7 mouse cellular contexts compared by ENCODE assay signal in genomic region chr4:155991908-155992230, GRCm38 (mm10). TPM values are rescaled to one million over a fixed set of nuclear protein-coding genes. Genes with fewer than 3 reads are reported as not detected.
DNase-seq lines count a peak whose midpoint lies in the region; ATAC-seq and TF ChIP-seq lines count a peak whose summit lies in the region.

No protein-coding gene starts in this region.

- no peak for DNase-seq in lung, postnatal 14 days
- DNase-seq in forebrain, embryonic 11.5 days (ENCODE audit: low spot score) = no peak
- peak; percentile 21 for DNase-seq in skeletal muscle tissue, adult 2 months (ENCODE audit: low read depth, low spot score)
- DNase-seq in cerebellum, adult 11 months = no peak
- DNase-seq in embryo, embryonic 9.5 days (ENCODE audit: extremely low spot score) = no peak

- H3K9ac ChIP-seq in lung, embryonic 16.5 days (ENCODE audit: low read length) = peak overlapping the region; percentile 84
- peak overlapping the region; percentile 78 for H3K9ac ChIP-seq in forebrain, embryonic 11.5 days (ENCODE audit: low read length)
- H3K9ac ChIP-seq in intestine, postnatal 0 days (ENCODE audit: low read depth, low read length) = peak overlapping the region; percentile 75

- TF ChIP-seq CTCF in intestine, postnatal 0 days (IDR thresholded peaks at IDR 0.05; ENCODE audit: low read depth) = no peak

- peak overlapping the region; percentile 66 for H3K4me3 ChIP-seq in lung, embryonic 16.5 days (ENCODE audit: low read length)
- H3K4me3 ChIP-seq in forebrain, embryonic 11.5 days (ENCODE audit: low read depth, low read length) = peak overlapping the region; percentile 89
- peak overlapping the region; percentile 90 for H3K4me3 ChIP-seq in intestine, postnatal 0 days (ENCODE audit: low read depth, low read length)

- H3K36me3 ChIP-seq in lung, embryonic 16.5 days (ENCODE audit: control insufficient read depth, insufficient read depth, low read length) = peaks cover 7% of the 10 kb centered on the region
- no peaks in the 10 kb centered on the region for H3K36me3 ChIP-seq in forebrain, embryonic 11.5 days (ENCODE audit: control insufficient read depth, insufficient read depth, low read length)
- peaks cover 10% of the 10 kb centered on the region; the same call in 1 of the 2 replicates for H3K36me3 ChIP-seq in intestine, postnatal 0 days (ENCODE audit: control insufficient read depth, insufficient read depth)

- ATAC-seq in lung, embryonic 16.5 days (ENCODE audit: low read depth) = peak; percentile 1; the same call in 1 of the 2 replicates
- peak; percentile 13 for ATAC-seq in forebrain, embryonic 11.5 days (replicated peaks; ENCODE audit: low FRiP score)
- ATAC-seq in intestine, postnatal 0 days = peak; percentile 7; the same call in 1 of the 2 replicates

- H3K4me1 ChIP-seq in lung, embryonic 16.5 days (replicated peaks; ENCODE audit: control insufficient read depth, insufficient read depth, low read length) = peaks cover 20% of the 10 kb centered on the region
- H3K4me1 ChIP-seq in forebrain, embryonic 11.5 days (replicated peaks; ENCODE audit: control insufficient read depth, insufficient read depth, low read length) = peaks cover 13% of the 10 kb centered on the region; the same call in 1 of the 2 replicates
- no peaks in the 10 kb centered on the region for H3K4me1 ChIP-seq in intestine, postnatal 0 days (replicated peaks; ENCODE audit: control insufficient read depth, insufficient read depth, low read length)

- peak overlapping the region; percentile 99 for H3K4me2 ChIP-seq in lung, embryonic 16.5 days (ENCODE audit: low read depth, low read length)
- H3K4me2 ChIP-seq in forebrain, embryonic 11.5 days (ENCODE audit: low read depth, low read length, severe bottlenecking) = peak overlapping the region; percentile 91
- H3K4me2 ChIP-seq in intestine, postnatal 0 days (replicated peaks; ENCODE audit: low read depth) = peak overlapping the region; percentile 98

- H3K9me3 ChIP-seq in lung, embryonic 16.5 days (ENCODE audit: control insufficient read depth, low read length) = no peaks in the 10 kb centered on the region
- H3K9me3 ChIP-seq in forebrain, embryonic 11.5 days (ENCODE audit: control insufficient read depth, low read length) = no peaks in the 10 kb centered on the region
- H3K9me3 ChIP-seq in intestine, postnatal 0 days (ENCODE audit: control insufficient read depth) = no peaks in the 10 kb centered on the region

- H3K27ac ChIP-seq in lung, embryonic 16.5 days (ENCODE audit: low read length) = peak overlapping the region; percentile 95
- H3K27ac ChIP-seq in forebrain, embryonic 11.5 days (ENCODE audit: low read depth, low read length) = peak overlapping the region; percentile 87
- H3K27ac ChIP-seq in intestine, postnatal 0 days (ENCODE audit: low read depth, low read length) = peak overlapping the region; percentile 96

- H3K27me3 ChIP-seq in lung, embryonic 16.5 days (ENCODE audit: control insufficient read depth, insufficient read depth, low read depth, low read length) = no peaks in the 10 kb centered on the region
- H3K27me3 ChIP-seq in forebrain, embryonic 11.5 days (ENCODE audit: control insufficient read depth, insufficient read depth, low read length) = no peaks in the 10 kb centered on the region
- H3K27me3 ChIP-seq in intestine, postnatal 0 days (replicated peaks; ENCODE audit: control insufficient read depth, insufficient read depth, low read length) = no peaks in the 10 kb centered on the region

- WGBS in lung, embryonic 16.5 days = 24% methylated on average over 37 of the region's 37 CpGs
- 30% methylated on average over 37 of the region's 37 CpGs for WGBS in forebrain, embryonic 11.5 days
- 23% methylated on average over 37 of the region's 37 CpGs for WGBS in intestine, postnatal 0 days

RNA-seq across cellular contexts. Expression of gene B3galt6, which starts 0.6 kb away (rescaled TPM):
- polyA plus RNA-seq in lung, embryonic 16.5 days (2015; fragmentation: Nextera tagmentation; extraction: Ambion mirVana) = 12.2 and 12.8 TPM in 2 replicates
- 16.3 and 20.4 TPM in 2 replicates for polyA plus RNA-seq in forebrain, embryonic 11.5 days (2014; fragmentation: Nextera tagmentation; extraction: Ambion mirVana)
- polyA plus RNA-seq in intestine, postnatal 0 days (2015; fragmentation: Nextera tagmentation; extraction: Ambion mirVana) = 5.8 and 6.0 TPM in 2 replicates

RNA-seq across cellular contexts. Expression of gene Sdf4, which starts 0.8 kb away (rescaled TPM):
- polyA plus RNA-seq in lung, embryonic 16.5 days (2015; fragmentation: Nextera tagmentation; extraction: Ambion mirVana) = 156 and 162 TPM in 2 replicates
- polyA plus RNA-seq in forebrain, embryonic 11.5 days (2014; fragmentation: Nextera tagmentation; extraction: Ambion mirVana) = 117 and 121 TPM in 2 replicates
- polyA plus RNA-seq in intestine, postnatal 0 days (2015; fragmentation: Nextera tagmentation; extraction: Ambion mirVana) = 219 and 222 TPM in 2 replicates

RNA-seq across cellular contexts. Expression of gene Tnfrsf4, which starts 21.8 kb away (rescaled TPM):
- 1.1 and 2.4 TPM in 2 replicates for polyA plus RNA-seq in lung, embryonic 16.5 days (2015; fragmentation: Nextera tagmentation; extraction: Ambion mirVana)
- polyA plus RNA-seq in forebrain, embryonic 11.5 days (2014; fragmentation: Nextera tagmentation; extraction: Ambion mirVana) = 0.53 and 0.75 TPM in 2 replicates
- 0.14 and 0.35 TPM in 2 replicates for polyA plus RNA-seq in intestine, postnatal 0 days (2015; fragmentation: Nextera tagmentation; extraction: Ambion mirVana)

RNA-seq across cellular contexts. Expression of gene C1qtnf12, which starts 29.8 kb away (rescaled TPM):
- polyA plus RNA-seq in lung, embryonic 16.5 days (2015; fragmentation: Nextera tagmentation; extraction: Ambion mirVana) = 37.2 and 39.3 TPM in 2 replicates
- polyA plus RNA-seq in forebrain, embryonic 11.5 days (2014; fragmentation: Nextera tagmentation; extraction: Ambion mirVana) = 17.6 and 21.1 TPM in 2 replicates
- 129 and 138 TPM in 2 replicates for polyA plus RNA-seq in intestine, postnatal 0 days (2015; fragmentation: Nextera tagmentation; extraction: Ambion mirVana)

RNA-seq across cellular contexts. Expression of gene Tnfrsf18, which starts 34.1 kb away (rescaled TPM):
- 1.5 and 2.3 TPM in 2 replicates for polyA plus RNA-seq in lung, embryonic 16.5 days (2015; fragmentation: Nextera tagmentation; extraction: Ambion mirVana)
- polyA plus RNA-seq in forebrain, embryonic 11.5 days (2014; fragmentation: Nextera tagmentation; extraction: Ambion mirVana) = 1.1 and 1.9 TPM in 2 replicates
- 0.55 and 0.56 TPM in 2 replicates for polyA plus RNA-seq in intestine, postnatal 0 days (2015; fragmentation: Nextera tagmentation; extraction: Ambion mirVana)
